Mouse (Mus musculus) lung, embryonic 14.5 days (tissue): ENCODE data around the gene St3gal2. TPM values are rescaled to one million over a fixed set of nuclear protein-coding genes. Genes with fewer than 3 reads are reported as not detected.
A peak's percentile ranks its signal among the peaks of the same experiment; 100 is the strongest.
"Not testable (repeated sequence)": the region's sequence is repeated elsewhere in the genome, so short reads cannot be mapped to it uniquely, and the experiment has no call there.

Experiments
- ATAC-seq: fragments of 200-750 bp; cut with Nextera tagmentation; 2 replicates; pipeline ENCODE4 v1.8.0; 2017; ENCODE audit warnings: mild to moderate bottlenecking, moderate TSS enrichment, moderate library complexity; ENCODE audit not compliant: insufficient read depth
- DNase-seq: peaks from one replicate; pipeline ENCODE4 v3.0.0-alpha.2; 2015
- H3K27ac ChIP-seq: fragments of 300-500 bp; sonication (generic); 2 replicates; pipeline ENCODE4 v1.5.1; 2014; ENCODE audit warnings: low read depth, mild to moderate bottlenecking, moderate library complexity
- H3K27me3 ChIP-seq: fragments of 300-500 bp; sonication (generic); 2 replicates; pipeline ENCODE4 v1.6.1; 2014; ENCODE audit warnings: low read length, control low read depth; ENCODE audit not compliant: insufficient read depth
- H3K36me3 ChIP-seq: fragments of 300-500 bp; sonication (generic); 2 replicates; pipeline ENCODE4 v1.6.1; 2014; ENCODE audit warnings: control low read depth; ENCODE audit not compliant: insufficient read depth
- H3K4me1 ChIP-seq: fragments of 300-500 bp; sonication (generic); 2 replicates; pipeline ENCODE4 v1.6.1; 2014; ENCODE audit warnings: antibody characterized with exemption, control low read depth; ENCODE audit not compliant: insufficient read depth
- H3K4me2 ChIP-seq: fragments of 300-500 bp; sonication (generic); 2 replicates; pipeline ENCODE4 v1.6.1; 2014; ENCODE audit warnings: mild to moderate bottlenecking
- H3K4me3 ChIP-seq: fragments of 300-500 bp; sonication (generic); 2 replicates; pipeline ENCODE4 v1.5.1; 2014; ENCODE audit warnings: low read depth, low read length
- H3K9ac ChIP-seq: fragments of 300-500 bp; sonication (generic); 2 replicates; pipeline ENCODE4 v1.6.1; 2014
- H3K9me3 ChIP-seq: fragments of 300-500 bp; sonication (generic); 2 replicates; pipeline ENCODE4 v1.6.1; 2016; ENCODE audit warnings: low read depth, low read length, control low read depth
- CTCF ChIP-seq: IDR thresholded peaks from 2 replicates; pipeline ENCODE4 v1.5.1; 2016; ENCODE audit warnings: antibody characterized with exemption, low read depth
- WGBS: fragments of 180-500 bp; shearing (Covaris S2); extraction: QIAGEN DNeasy Blood & Tissue Kit; methylation state at CpG from one replicate; pipeline ENCODE4 v1.1.7; 2014; 5-methylcytosine and 5-hydroxymethylcytosine counted together
- polyA plus RNA-seq: library from polyadenylated mRNA; unstranded; fragments of >200 nt; fragmentation: Nextera tagmentation; extraction: Ambion mirVana; gene quantifications from 2 replicates; pipeline ENCODE4 v1.2.1, GENCODE M21; 2014

St3gal2 gene
- polyA plus RNA-seq, 1 experiment from 2014 or later: 13.0 TPM

GRCm38 (mm10) chr8:110921492-110922230 lies 1.9 kb downstream of the St3gal2 start:
- Histone ChIP-seq H3K9me3 (no peaks in the 10 kb centered on the region), H3K36me3 (no peaks in the 10 kb centered on the region), H3K9ac (peak overlapping the region; percentile 86), H3K4me3 (peak overlapping the region; percentile 78), H3K4me2 (peak overlapping the region; percentile 91), H3K4me1 (peaks cover 9% of the 10 kb centered on the region), H3K27ac (peak overlapping the region; percentile 78), H3K27me3 (no peaks in the 10 kb centered on the region)
- peak; percentile 77 for DNase-seq
- 21% methylated on average over 7 of the region's 7 CpGs for WGBS
- TF ChIP-seq CTCF: no peak
- peak; percentile 23 for ATAC-seq

GRCm38 (mm10) chr8:110925691-110926140 lies 6.0 kb downstream of the St3gal2 start:
- no peaks in the 10 kb centered on the region for H3K9me3 ChIP-seq
- DNase-seq (no peak), ATAC-seq (no peak)
- no peak overlapping the region for H3K4me3 ChIP-seq
- H3K27me3 ChIP-seq: no peaks in the 10 kb centered on the region
- TF ChIP-seq CTCF: no peak
- H3K4me1 ChIP-seq: peaks cover 9% of the 10 kb centered on the region
- H3K27ac ChIP-seq: no peak overlapping the region
- no peak overlapping the region for H3K4me2 ChIP-seq
- no peaks in the 10 kb centered on the region for H3K36me3 ChIP-seq
- H3K9ac ChIP-seq: no peak overlapping the region
- WGBS: 66% methylated on average over 8 of the region's 8 CpGs

GRCm38 (mm10) chr8:110926690-110927089 lies 7.0 kb downstream of the St3gal2 start:
- H3K4me2 ChIP-seq: no peak overlapping the region
- no peak overlapping the region for H3K9ac ChIP-seq
- no peak for TF ChIP-seq CTCF
- H3K36me3 ChIP-seq: no peaks in the 10 kb centered on the region
- no peaks in the 10 kb centered on the region for H3K9me3 ChIP-seq
- H3K27me3 ChIP-seq: no peaks in the 10 kb centered on the region
- no peak for DNase-seq
- no peak for ATAC-seq
- no peak overlapping the region for H3K27ac ChIP-seq
- WGBS: 50% methylated on average over 5 of the region's 5 CpGs
- H3K4me3 ChIP-seq: no peak overlapping the region
- 0 out of 2 replicates have a peak, but pooled peaks cover under 1% of the 10 kb centered on the region for H3K4me1 ChIP-seq

- H3K36me3 ChIP-seq: no peaks in the 10 kb centered on the region
- no peak for TF ChIP-seq CTCF
- ATAC-seq (no peak), DNase-seq (no peak)
- no peak overlapping the region for H3K4me3 ChIP-seq
- no peak overlapping the region for H3K9ac ChIP-seq
- no peak overlapping the region for H3K4me2 ChIP-seq
- H3K27me3 ChIP-seq: no peaks in the 10 kb centered on the region
- no peaks in the 10 kb centered on the region for H3K4me1 ChIP-seq
- H3K27ac ChIP-seq: no peak overlapping the region
- 77% methylated on average over 7 of the region's 7 CpGs for WGBS
- no peaks in the 10 kb centered on the region for H3K9me3 ChIP-seq
Observed at GRCm38 (mm10) chr8:110928435-110928834, 8.7 kb downstream of the St3gal2 start.

GRCm38 (mm10) chr8:110929066-110929465 lies 9.3 kb downstream of the St3gal2 start:
- no peak for TF ChIP-seq CTCF
- H3K4me1 ChIP-seq: no peaks in the 10 kb centered on the region
- no peak for DNase-seq
- H3K9ac ChIP-seq: no peak overlapping the region
- H3K36me3 ChIP-seq: no peaks in the 10 kb centered on the region
- H3K4me3 ChIP-seq: no peak overlapping the region
- ATAC-seq: no peak
- H3K27me3 ChIP-seq: no peaks in the 10 kb centered on the region
- H3K4me2 ChIP-seq: no peak overlapping the region
- H3K27ac ChIP-seq: no peak overlapping the region
- no peaks in the 10 kb centered on the region for H3K9me3 ChIP-seq
- 67% methylated on average over 5 of the region's 5 CpGs for WGBS

GRCm38 (mm10) chr8:110929672-110930071 lies 9.9 kb downstream of the St3gal2 start:
- H3K27me3 ChIP-seq, H3K4me3 ChIP-seq, DNase-seq, H3K36me3 ChIP-seq, H3K9ac ChIP-seq, ATAC-seq, H3K27ac ChIP-seq, H3K4me1 ChIP-seq, H3K4me2 ChIP-seq, H3K9me3 ChIP-seq: not testable (repeated sequence)
- 94% methylated on average over 8 of the region's 8 CpGs for WGBS

DNA sequence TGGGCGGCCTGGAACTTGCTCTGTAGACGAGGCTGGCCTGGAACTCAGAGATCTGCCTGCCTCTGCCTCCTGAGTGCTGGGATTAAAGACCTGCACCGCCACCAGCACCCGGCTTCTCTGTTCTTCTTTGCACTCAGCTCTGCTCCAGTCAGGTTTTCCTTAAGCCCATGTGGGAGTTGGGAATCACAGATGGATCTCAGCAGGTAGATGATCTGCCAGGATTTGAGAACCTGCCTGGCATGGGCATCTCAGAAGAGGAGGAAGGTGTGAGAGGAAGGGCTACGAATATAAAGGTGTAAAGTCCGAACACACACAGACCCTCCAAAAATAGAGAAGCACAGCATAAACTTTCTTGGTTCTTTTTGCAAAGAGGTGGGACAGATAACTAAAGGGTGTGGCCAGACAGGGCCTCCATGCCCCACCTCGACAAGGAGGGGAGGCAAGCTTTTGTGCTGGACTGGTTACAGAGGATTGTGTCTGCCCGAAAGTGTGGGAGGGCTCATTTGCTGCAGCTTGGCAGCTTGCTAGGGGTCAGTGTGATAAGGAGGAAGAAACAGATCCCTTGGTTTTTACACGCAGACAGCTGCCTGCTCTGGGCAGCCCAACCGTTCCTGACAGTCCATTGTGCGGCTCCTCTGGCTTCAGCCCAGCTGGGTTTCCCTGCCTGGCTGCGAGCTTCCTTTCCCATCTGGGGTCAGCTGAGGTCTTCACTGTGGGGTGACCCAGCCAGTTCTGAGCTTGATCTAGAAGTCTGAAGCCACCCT lies 11.6 kb downstream of the St3gal2 start:
- peak; percentile 73 for DNase-seq
- H3K4me1 ChIP-seq: no peaks in the 10 kb centered on the region
- H3K4me3 ChIP-seq: no peak overlapping the region
- H3K27me3 ChIP-seq: no peaks in the 10 kb centered on the region
- no peaks in the 10 kb centered on the region for H3K36me3 ChIP-seq
- H3K4me2 ChIP-seq: no peak overlapping the region
- H3K27ac ChIP-seq: no peak overlapping the region
- WGBS: 49% methylated on average over 12 of the region's 12 CpGs
- H3K9ac ChIP-seq: no peak overlapping the region; the same call in 1 of the 2 replicates
- no peak for TF ChIP-seq CTCF
- peak; percentile 69; the same call in 1 of the 2 replicates for ATAC-seq
- H3K9me3 ChIP-seq: no peaks in the 10 kb centered on the region
